Mouse (Mus musculus) heart, adult 2 months (tissue): ENCODE measurements around the gene Actn4.

Experiments
- CTCF ChIP-seq: fragments of 200-600 bp; IDR thresholded peaks from 2 replicates; pipeline ENCODE4 v1.8.1; 2022; ENCODE audit warnings: antibody characterized with exemption, mild to moderate bottlenecking, moderate library complexity
- POLR2A ChIP-seq: fragments of 200-500 bp; IDR thresholded peaks from 2 replicates; pipeline ENCODE4 v1.6.1; 2011; ENCODE audit warnings: mild to moderate bottlenecking, low read depth, low read length, control low read depth; ENCODE audit not compliant: insufficient read depth

DNA sequence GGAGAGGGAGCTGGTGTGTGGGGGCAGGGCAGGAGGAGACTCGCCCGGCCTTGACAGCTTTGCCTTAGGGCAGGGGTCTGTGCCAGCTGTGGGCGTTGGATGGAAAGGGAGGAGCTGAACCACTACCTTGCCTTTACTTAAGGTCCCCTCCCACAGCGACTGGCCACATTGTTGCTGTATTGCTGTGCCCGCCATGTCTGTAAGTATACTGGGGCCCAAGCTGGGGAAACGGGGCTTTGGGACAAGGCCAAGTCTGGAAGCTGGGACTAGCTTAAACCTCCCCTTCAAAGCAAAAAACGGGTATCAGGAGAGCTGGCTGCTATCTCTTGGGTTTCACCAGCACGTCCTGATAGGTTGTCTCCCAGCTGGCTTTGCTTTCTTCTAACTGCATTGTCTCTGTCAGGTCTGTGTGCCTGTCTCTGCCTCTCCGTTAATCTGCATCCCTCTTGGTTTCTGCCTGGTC is 97.8 kb downstream of the Actn4 start:
- TF ChIP-seq CTCF: no peak
- no peak for TF ChIP-seq POLR2A
